Mouse (Mus musculus): ENCODE results near the gene Fgfr2. TPM values are rescaled to one million over a fixed set of nuclear protein-coding genes. Genes with fewer than 3 reads are reported as not detected.
A peak's percentile ranks its signal among the peaks of the same experiment; 100 is the strongest.

The Fgfr2 gene
- polyA plus RNA-seq, 1 experiment from 2014 or later = 20.3 TPM

GRCm38 (mm10) chr7:130715467-130715866, 2407.7 kb downstream of the Fgfr2 start:
- no peak for ATAC-seq (replicated peaks; ENCODE audit: extremely low read depth, insufficient read depth, low FRiP score)
- WGBS = 89% methylated on average over 3 of the region's 3 CpGs

DNA sequence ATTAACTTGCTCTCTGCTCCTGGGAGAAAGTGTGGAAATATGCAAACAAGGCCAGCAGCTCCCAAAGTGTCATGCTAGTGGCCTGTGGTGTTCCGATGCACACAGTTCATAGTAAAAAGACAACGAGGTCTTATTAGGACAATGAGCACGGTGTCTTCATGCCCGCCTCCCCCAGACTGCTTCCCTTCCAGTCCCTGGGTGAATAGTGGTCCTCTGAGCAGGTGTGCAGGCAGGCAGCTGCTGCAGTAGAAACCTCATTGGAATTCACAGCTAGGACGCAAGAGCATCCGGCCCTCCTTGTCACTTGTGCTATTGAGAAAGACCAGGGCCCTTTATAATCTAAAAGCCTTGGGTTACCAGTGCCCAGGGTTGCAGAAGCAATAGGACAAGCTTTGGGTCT, 2409.8 kb downstream of the Fgfr2 start:
- 52% methylated on average over 6 of the region's 6 CpGs for WGBS
- Histone ChIP-seq H3K36me3 (ENCODE audit: control insufficient read depth, insufficient read depth) (peaks cover 7% of the 10 kb centered on the region), H3K27ac (ENCODE audit: low read length) (no peak overlapping the region), H3K27me3 (ENCODE audit: control insufficient read depth, insufficient read depth, low read length) (no peaks in the 10 kb centered on the region), H3K9ac (ENCODE audit: low read length) (no peak overlapping the region), H3K9me3 (replicated peaks; ENCODE audit: control insufficient read depth, low read length) (no peaks in the 10 kb centered on the region), H3K4me3 (ENCODE audit: low read length) (no peak overlapping the region), H3K4me1 (ENCODE audit: control insufficient read depth, insufficient read depth, low read length) (peaks cover 23% of the 10 kb centered on the region), H3K4me2 (ENCODE audit: low read depth, low read length) (no peak overlapping the region)
- no peak for ATAC-seq (replicated peaks; ENCODE audit: extremely low read depth, insufficient read depth, low FRiP score)

More at GRCm38 (mm10) chr7:130715467-130715866, 2407.7 kb downstream of the Fgfr2 start:
- no peak overlapping the region for H3K4me3 ChIP-seq (ENCODE audit: low read length)
- peaks cover 10% of the 10 kb centered on the region for H3K36me3 ChIP-seq (ENCODE audit: control insufficient read depth, insufficient read depth)
- no peaks in the 10 kb centered on the region for H3K9me3 ChIP-seq (replicated peaks; ENCODE audit: control insufficient read depth, low read length)
- H3K27ac ChIP-seq (ENCODE audit: low read length) = no peak overlapping the region
- peaks cover 11% of the 10 kb centered on the region for H3K4me1 ChIP-seq (ENCODE audit: control insufficient read depth, insufficient read depth, low read length)
- H3K27me3 ChIP-seq (ENCODE audit: control insufficient read depth, insufficient read depth, low read length) = no peaks in the 10 kb centered on the region
- no peak overlapping the region for H3K4me2 ChIP-seq (ENCODE audit: low read depth, low read length)
- H3K9ac ChIP-seq (ENCODE audit: low read length) = no peak overlapping the region

GRCm38 (mm10) chr7:130711851-130712250, 2411.3 kb downstream of the Fgfr2 start:
- H3K9ac ChIP-seq (ENCODE audit: low read length) = no peak overlapping the region
- ATAC-seq (replicated peaks; ENCODE audit: extremely low read depth, insufficient read depth, low FRiP score) = no peak
- H3K4me3 ChIP-seq (ENCODE audit: low read length) = no peak overlapping the region
- H3K4me1 ChIP-seq (ENCODE audit: control insufficient read depth, insufficient read depth, low read length) = peaks cover 26% of the 10 kb centered on the region
- WGBS = 89% methylated on average over 6 of the region's 7 CpGs
- no peaks in the 10 kb centered on the region for H3K27me3 ChIP-seq (ENCODE audit: control insufficient read depth, insufficient read depth, low read length)
- no peak overlapping the region for H3K27ac ChIP-seq (ENCODE audit: low read length)
- H3K36me3 ChIP-seq (ENCODE audit: control insufficient read depth, insufficient read depth) = peaks cover 3% of the 10 kb centered on the region
- H3K4me2 ChIP-seq (ENCODE audit: low read depth, low read length) = no peak overlapping the region
- H3K9me3 ChIP-seq (replicated peaks; ENCODE audit: control insufficient read depth, low read length) = no peaks in the 10 kb centered on the region

GRCm38 (mm10) chr7:130709372-130710274, 2413.5 kb downstream of the Fgfr2 start:
- peak overlapping the region; percentile 53 for H3K9ac ChIP-seq (ENCODE audit: low read length)
- ATAC-seq (replicated peaks; ENCODE audit: extremely low read depth, insufficient read depth, low FRiP score) = 0 out of 2 replicates have a peak, but pooled peaks have one; percentile 19
- peaks cover 26% of the 10 kb centered on the region for H3K4me1 ChIP-seq (ENCODE audit: control insufficient read depth, insufficient read depth, low read length)
- H3K4me3 ChIP-seq (ENCODE audit: low read length) = no peak overlapping the region
- no peak overlapping the region for H3K4me2 ChIP-seq (ENCODE audit: low read depth, low read length)
- H3K9me3 ChIP-seq (replicated peaks; ENCODE audit: control insufficient read depth, low read length) = no peaks in the 10 kb centered on the region
- peak overlapping the region; percentile 74 for H3K27ac ChIP-seq (ENCODE audit: low read length)
- 46% methylated on average over 9 of the region's 9 CpGs for WGBS
- no peaks in the 10 kb centered on the region for H3K27me3 ChIP-seq (ENCODE audit: control insufficient read depth, insufficient read depth, low read length)
- no peaks in the 10 kb centered on the region for H3K36me3 ChIP-seq (ENCODE audit: control insufficient read depth, insufficient read depth)

DNA sequence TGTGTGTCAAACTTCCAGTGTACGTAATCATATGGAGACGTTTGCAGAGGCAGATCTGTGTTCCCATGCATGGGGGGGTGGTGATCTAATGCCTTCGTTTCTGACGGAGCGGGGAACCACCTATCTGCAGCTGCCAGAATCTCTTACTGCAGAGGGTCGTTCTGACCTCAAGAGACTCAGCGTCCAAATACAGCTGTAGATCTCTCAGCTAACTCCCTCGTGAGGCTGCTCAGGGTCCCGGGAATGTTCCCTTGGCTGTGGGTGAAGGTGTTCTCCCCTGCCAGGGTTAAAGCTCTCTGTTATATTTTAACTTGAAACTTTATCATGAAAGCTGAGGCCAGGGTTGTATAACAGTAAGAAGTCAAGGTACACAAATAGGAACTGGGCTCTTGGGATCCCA, 2414.2 kb downstream of the Fgfr2 start:
- Histone ChIP-seq H3K27me3 (ENCODE audit: control insufficient read depth, insufficient read depth, low read length) (no peaks in the 10 kb centered on the region), H3K27ac (ENCODE audit: low read length) (peak overlapping the region; percentile 74), H3K9me3 (replicated peaks; ENCODE audit: control insufficient read depth, low read length) (no peaks in the 10 kb centered on the region), H3K4me3 (ENCODE audit: low read length) (no peak overlapping the region), H3K4me2 (ENCODE audit: low read depth, low read length) (peak overlapping the region; percentile 29; the same call in 1 of the 2 replicates), H3K4me1 (ENCODE audit: control insufficient read depth, insufficient read depth, low read length) (peaks cover 26% of the 10 kb centered on the region), H3K9ac (ENCODE audit: low read length) (no peak overlapping the region), H3K36me3 (ENCODE audit: control insufficient read depth, insufficient read depth) (no peaks in the 10 kb centered on the region)
- ATAC-seq (replicated peaks; ENCODE audit: extremely low read depth, insufficient read depth, low FRiP score) = no peak; the same call in 1 of the 2 replicates
- 20% methylated on average over 9 of the region's 9 CpGs for WGBS

DNA sequence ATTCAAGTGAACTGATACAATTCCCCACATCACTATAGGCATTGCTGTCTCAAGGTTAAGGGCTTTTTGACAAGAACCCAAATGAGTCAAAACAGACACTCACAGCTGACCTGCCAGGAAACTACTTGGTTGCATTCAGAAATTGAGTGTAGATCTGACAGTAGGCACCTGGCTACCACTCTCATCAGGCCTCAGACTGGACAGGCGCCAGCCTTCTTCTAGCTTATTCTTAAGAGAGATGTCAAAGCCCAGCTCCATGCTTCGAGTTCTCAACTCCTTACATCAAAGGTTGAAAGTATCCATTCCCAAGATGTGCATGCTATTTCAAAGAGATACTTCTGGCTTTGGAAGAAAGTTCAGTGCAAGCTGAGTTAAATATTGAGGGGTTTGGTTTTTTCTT, 2417.9 kb downstream of the Fgfr2 start:
- no peak overlapping the region for H3K4me2 ChIP-seq (ENCODE audit: low read depth, low read length)
- no peaks in the 10 kb centered on the region for H3K27me3 ChIP-seq (ENCODE audit: control insufficient read depth, insufficient read depth, low read length)
- H3K9ac ChIP-seq (ENCODE audit: low read length) = no peak overlapping the region
- no peak overlapping the region for H3K4me3 ChIP-seq (ENCODE audit: low read length)
- peaks cover 20% of the 10 kb centered on the region for H3K4me1 ChIP-seq (ENCODE audit: control insufficient read depth, insufficient read depth, low read length)
- ATAC-seq (replicated peaks; ENCODE audit: extremely low read depth, insufficient read depth, low FRiP score) = no peak
- WGBS = 61% methylated on average over 2 of the region's 2 CpGs
- no peak overlapping the region for H3K27ac ChIP-seq (ENCODE audit: low read length)
- no peaks in the 10 kb centered on the region; the same call in 1 of the 2 replicates for H3K36me3 ChIP-seq (ENCODE audit: control insufficient read depth, insufficient read depth)
- no peaks in the 10 kb centered on the region for H3K9me3 ChIP-seq (replicated peaks; ENCODE audit: control insufficient read depth, low read length)

DNA sequence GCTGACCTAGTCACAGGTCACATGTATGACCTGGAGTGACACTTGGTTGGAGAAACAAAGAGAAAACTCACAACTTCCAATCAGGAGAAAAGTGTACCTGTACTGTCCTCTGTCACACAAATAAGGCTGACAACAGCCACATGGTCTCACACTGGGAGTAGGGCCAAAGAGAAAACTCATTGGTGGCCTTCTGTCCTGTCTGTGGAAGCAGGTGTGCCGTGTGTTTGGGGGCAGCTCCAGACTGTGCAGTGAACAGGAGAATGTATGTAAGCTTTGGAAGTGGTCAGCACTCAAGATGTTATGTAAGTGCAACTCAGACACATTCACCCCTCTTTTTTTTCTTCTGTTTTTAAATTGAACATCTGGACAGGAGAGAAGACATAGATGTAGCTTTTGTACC, 2421.8 kb downstream of the Fgfr2 start:
- Histone ChIP-seq H3K36me3 (ENCODE audit: control insufficient read depth, insufficient read depth) (peaks cover 3% of the 10 kb centered on the region; the same call in 1 of the 2 replicates), H3K4me2 (ENCODE audit: low read depth, low read length) (no peak overlapping the region), H3K4me3 (ENCODE audit: low read length) (no peak overlapping the region), H3K9ac (ENCODE audit: low read length) (no peak overlapping the region), H3K27me3 (ENCODE audit: control insufficient read depth, insufficient read depth, low read length) (no peaks in the 10 kb centered on the region), H3K9me3 (replicated peaks; ENCODE audit: control insufficient read depth, low read length) (no peaks in the 10 kb centered on the region), H3K4me1 (ENCODE audit: control insufficient read depth, insufficient read depth, low read length) (peaks cover 17% of the 10 kb centered on the region), H3K27ac (ENCODE audit: low read length) (no peak overlapping the region)
- WGBS = 63% methylated on average over 1 of the region's 1 CpGs
- no peak for ATAC-seq (replicated peaks; ENCODE audit: extremely low read depth, insufficient read depth, low FRiP score)

DNA sequence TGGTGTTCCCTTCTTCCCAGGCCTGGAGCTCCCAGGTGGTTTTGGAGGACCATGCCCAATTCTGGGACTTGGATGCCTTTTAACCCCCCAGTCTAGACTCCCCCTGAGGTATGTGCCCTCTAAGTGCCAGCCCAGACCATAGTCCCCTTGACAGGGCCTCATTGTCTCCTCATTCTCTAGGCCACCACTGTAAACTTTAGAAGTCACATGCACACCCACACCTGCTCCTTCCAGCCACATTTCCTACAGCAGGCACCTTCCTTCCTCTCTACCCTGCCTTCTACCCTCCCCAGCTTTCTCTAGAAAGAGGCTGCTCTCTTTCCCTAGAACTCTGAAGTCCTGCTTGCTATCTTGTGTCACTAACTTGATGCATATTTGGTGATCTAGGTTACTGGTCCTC, 2424.7 kb downstream of the Fgfr2 start:
- H3K27ac ChIP-seq (ENCODE audit: low read length) = no peak overlapping the region
- H3K4me1 ChIP-seq (ENCODE audit: control insufficient read depth, insufficient read depth, low read length) = peaks cover 42% of the 10 kb centered on the region
- ATAC-seq (replicated peaks; ENCODE audit: extremely low read depth, insufficient read depth, low FRiP score) = 0 out of 2 replicates have a peak, but pooled peaks have one; percentile 28
- peaks cover 3% of the 10 kb centered on the region; the same call in 1 of the 2 replicates for H3K36me3 ChIP-seq (ENCODE audit: control insufficient read depth, insufficient read depth)
- H3K4me3 ChIP-seq (ENCODE audit: low read length) = no peak overlapping the region
- no peaks in the 10 kb centered on the region for H3K9me3 ChIP-seq (replicated peaks; ENCODE audit: control insufficient read depth, low read length)
- no peak overlapping the region for H3K4me2 ChIP-seq (ENCODE audit: low read depth, low read length)
- H3K27me3 ChIP-seq (ENCODE audit: control insufficient read depth, insufficient read depth, low read length) = no peaks in the 10 kb centered on the region
- H3K9ac ChIP-seq (ENCODE audit: low read length) = no peak overlapping the region
